Mouse (Mus musculus) spleen, adult 2 months (tissue): ENCODE data around the gene Olfr284. TPM values are rescaled to one million over a fixed set of nuclear protein-coding genes. Genes with fewer than 3 reads are reported as not detected.
A peak's percentile ranks its signal among the peaks of the same experiment; 100 is the strongest.

Experiments
- DNase-seq, 2 experiments: peaks; one replicate each; pipeline versions ENCODE4 v3.0.0 to v3.0.0-alpha.2; 2012 to 2021; ENCODE audit warnings: low spot score in 2 of 2, low read depth in 1 of 2
- H3K27ac ChIP-seq: fragments of 200-500 bp; 2 replicates; pipeline ENCODE4 v1.5.1; 2012; ENCODE audit warnings: low read length, inconsistent platforms; ENCODE audit not compliant: insufficient read depth
- H3K27me3 ChIP-seq: fragments of 200-500 bp; 2 replicates; pipeline ENCODE4 v1.6.1; 2012; ENCODE audit warnings: mild to moderate bottlenecking, moderate library complexity, low read length, inconsistent platforms; ENCODE audit not compliant: control insufficient read depth, insufficient read depth
- H3K36me3 ChIP-seq: fragments of 200-500 bp; 2 replicates; pipeline ENCODE4 v1.6.1; 2012; ENCODE audit warnings: mild to moderate bottlenecking, low read length, inconsistent platforms; ENCODE audit not compliant: control insufficient read depth, insufficient read depth
- H3K4me1 ChIP-seq: fragments of 200-500 bp; 2 replicates; pipeline ENCODE4 v1.6.1; 2011; ENCODE audit warnings: inconsistent platforms; ENCODE audit not compliant: control insufficient read depth, insufficient read depth, insufficient read length
- H3K4me3 ChIP-seq: fragments of 200-500 bp; 2 replicates; pipeline ENCODE4 v1.5.1; 2011; ENCODE audit warnings: mild to moderate bottlenecking, inconsistent platforms; ENCODE audit not compliant: insufficient read depth, insufficient read length; ENCODE audit errors: extremely low read depth
- CTCF ChIP-seq: fragments of 200-500 bp; IDR thresholded peaks from 2 replicates; pipeline ENCODE4 v1.5.1; 2011; ENCODE audit warnings: mild to moderate bottlenecking, inconsistent platforms; ENCODE audit not compliant: insufficient read depth, insufficient read length, insufficient replicate concordance; ENCODE audit errors: extremely low read depth
- POLR2A ChIP-seq: fragments of 200-500 bp; IDR thresholded peaks from 2 replicates; pipeline ENCODE4 v1.6.1; 2011; ENCODE audit warnings: low read depth, low read length, inconsistent platforms
- WGBS: fragments of 180-500 bp; shearing (Covaris S2); methylation state at CpG from one replicate; pipeline ENCODE4 v1.1.7; 2018; 5-methylcytosine and 5-hydroxymethylcytosine counted together
- polyA plus RNA-seq: library from polyadenylated mRNA; depleted of rRNA; stranded (reverse); fragments of >200 nt; gene quantifications from 2 replicates; pipeline ENCODE4 v1.2.3, GENCODE M21; 2012; rRNA removed

The Olfr284 gene
- polyA plus RNA-seq, 1 experiment = not detected

DNA sequence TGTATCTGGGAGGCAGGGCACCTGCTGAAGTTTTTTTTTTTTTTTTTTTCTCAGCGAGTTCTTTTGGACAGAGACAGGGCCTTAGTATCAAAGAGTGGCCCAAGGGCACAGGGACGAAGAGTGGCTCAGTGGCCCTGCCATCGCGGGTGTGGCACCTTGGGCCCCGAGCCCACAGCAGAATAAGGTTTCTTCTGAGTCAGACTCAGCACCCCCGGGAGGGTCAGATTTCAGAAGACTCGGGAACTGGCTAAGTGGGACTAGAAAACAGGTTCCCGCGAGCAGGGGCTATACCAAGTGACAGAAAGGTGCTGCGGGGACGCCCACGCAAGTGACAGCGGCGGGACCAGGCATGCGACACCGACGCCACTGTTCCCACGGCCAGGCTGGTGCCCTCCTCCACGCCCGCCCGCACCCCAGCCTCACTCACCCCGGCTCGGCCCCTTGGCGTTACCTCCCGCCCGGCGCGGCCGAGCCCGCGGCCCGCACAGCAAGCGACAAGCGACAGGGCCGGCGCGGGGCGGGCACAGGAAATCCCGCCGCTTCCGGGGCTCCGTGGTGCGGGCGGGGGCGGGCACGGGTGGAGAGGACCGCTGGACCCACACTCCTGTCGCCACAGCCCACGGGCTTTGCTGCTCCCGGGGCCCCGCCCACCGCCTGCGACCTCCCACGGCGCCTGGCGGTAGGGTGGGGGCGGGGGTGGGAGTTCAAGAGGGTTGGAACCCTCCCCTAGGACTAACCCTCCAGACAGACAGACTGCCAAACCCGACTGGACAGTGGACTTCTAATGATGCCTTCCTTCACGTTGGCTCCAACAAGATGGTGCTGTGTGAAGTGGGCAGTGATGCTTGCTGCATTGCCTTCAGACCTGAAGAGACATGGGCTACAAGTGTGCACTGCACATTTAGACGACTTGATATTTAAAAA, 44.9 kb downstream of the Olfr284 start, which contains the start of gene Zfp641:
Gene Zfp641 (minus strand): TSS at position 534 of the 924 bp plus-strand sequence.
- Histone ChIP-seq H3K4me3 (peak within 1 kb of the TSS; percentile 24; the same call in 1 of the 2 replicates), H3K4me1 (peaks cover 3% of the 10 kb centered on the region; the same call in 1 of the 2 replicates), H3K27me3 (peaks cover 7% of the 10 kb centered on the region)

GRCm38 (mm10) chr15:98293651-98294050, 47.1 kb downstream of the Olfr284 start:
- no peak for TF ChIP-seq POLR2A
- TF ChIP-seq CTCF = no peak
- no peak for DNase-seq
- no peak overlapping the region for H3K4me3 ChIP-seq
- peaks cover 3% of the 10 kb centered on the region; the same call in 1 of the 2 replicates for H3K4me1 ChIP-seq
- H3K36me3 ChIP-seq = no peaks in the 10 kb centered on the region
- H3K27ac ChIP-seq = no peak overlapping the region
- peaks cover 7% of the 10 kb centered on the region for H3K27me3 ChIP-seq
- 86% methylated on average over 8 of the region's 8 CpGs for WGBS

More for the DNA sequence above, 44.9 kb downstream of the Olfr284 start, which contains the start of gene Zfp641:
- Histone ChIP-seq H3K27ac (no peak within 1 kb of the TSS), H3K36me3 (no peaks in the 10 kb centered on the region)
- DNase-seq = no peak
- no peak for TF ChIP-seq CTCF
- 7% methylated on average over 50 of the region's 60 CpGs for WGBS

Other genes starting within 250 kb of the Olfr284 start
- gene Pfkm, start 248.4 kb downstream of the Olfr284 start, polyA plus RNA-seq = 6.4 and 7.8 TPM in 2 replicates
- 9.9 and 11.4 TPM in 2 replicates for gene Senp1, start 247.2 kb downstream of the Olfr284 start, polyA plus RNA-seq
- 18.8 and 24.4 TPM in 2 replicates for gene Asb8, start 175.4 kb downstream of the Olfr284 start, polyA plus RNA-seq
- 0.84 and 0.88 TPM in 2 replicates for gene Ccdc184, start 173.8 kb downstream of the Olfr284 start, polyA plus RNA-seq
- not detected in 2 replicates for gene Olfr288, start 145.4 kb downstream of the Olfr284 start, polyA plus RNA-seq
- gene Gm44579, start 120.0 kb downstream of the Olfr284 start, polyA plus RNA-seq = not detected in 2 replicates
- not detected in 2 replicates for gene Olfr287, start 119.9 kb downstream of the Olfr284 start, polyA plus RNA-seq
- not detected in 2 replicates for gene Olfr286, start 106.5 kb downstream of the Olfr284 start, polyA plus RNA-seq
- gene H1fnt, start 83.7 kb downstream of the Olfr284 start, polyA plus RNA-seq = not detected in 2 replicates
- gene Zfp641, start 44.8 kb downstream of the Olfr284 start, polyA plus RNA-seq = 0.09 and 0.22 TPM in 2 replicates
- not detected in 2 replicates for gene Olfr285, start 23.6 kb downstream of the Olfr284 start, polyA plus RNA-seq
- not detected in 2 replicates for gene Olfr283, start 40.0 kb upstream of the Olfr284 start, polyA plus RNA-seq
- not detected in 2 replicates for gene Olfr282, start 90.2 kb upstream of the Olfr284 start, polyA plus RNA-seq
- gene Olfr281, start 111.6 kb upstream of the Olfr284 start, polyA plus RNA-seq = not detected in 2 replicates
- not detected in 2 replicates for gene OR5BS1P, start 128.9 kb upstream of the Olfr284 start, polyA plus RNA-seq
- not detected in 2 replicates for gene Lalba, start 141.7 kb upstream of the Olfr284 start, polyA plus RNA-seq
- gene Olfr279, start 151.4 kb upstream of the Olfr284 start, polyA plus RNA-seq = not detected in 2 replicates
- 26.6 and 28.9 TPM in 2 replicates for gene Kansl2, start 193.3 kb upstream of the Olfr284 start, polyA plus RNA-seq
- 9.4 and 9.5 TPM in 2 replicates for gene Ccnt1, start 229.9 kb upstream of the Olfr284 start, polyA plus RNA-seq
- gene 4930415O20Rik, start 230.0 kb upstream of the Olfr284 start, polyA plus RNA-seq = 0.27 TPM in 1 of 2 replicates, not detected in the other